Mouse (Mus musculus): ENCODE data around the gene Krtap2-4. TPM values are rescaled to one million over a fixed set of nuclear protein-coding genes. Genes with fewer than 3 reads are reported as not detected.
"Not testable (repeated sequence)": the region's sequence is repeated elsewhere in the genome, so short reads cannot be mapped to it uniquely, and the experiment has no call there.

Gene Krtap2-4
- polyA plus RNA-seq, 1 experiment from 2014 or later: 0.54 TPM

GRCm38 (mm10) chr11:99640926-99641325 lies 26.3 kb upstream of the Krtap2-4 start:
- WGBS: 20% methylated on average over 1 of the region's 1 CpGs
- no peak overlapping the region for H3K4me3 ChIP-seq (ENCODE audit: low read depth, low read length)
- DNase-seq (ENCODE audit: low spot score): peak; percentile 19

GRCm38 (mm10) chr11:99637086-99637485 lies 22.4 kb upstream of the Krtap2-4 start:
- H3K27ac ChIP-seq (replicated peaks; ENCODE audit: low read depth, low read length): no peak overlapping the region
- no peak overlapping the region for H3K4me2 ChIP-seq (ENCODE audit: low read depth, low read length)
- H3K9me3 ChIP-seq (ENCODE audit: control insufficient read depth, low read length): no peaks in the 10 kb centered on the region
- no peaks in the 10 kb centered on the region for H3K36me3 ChIP-seq (ENCODE audit: control insufficient read depth, insufficient read depth, low read length)
- H3K9ac ChIP-seq (ENCODE audit: low read depth, low read length): no peak overlapping the region
- no peak overlapping the region for H3K4me3 ChIP-seq (ENCODE audit: low read depth, low read length)
- H3K4me1 ChIP-seq (ENCODE audit: control insufficient read depth, insufficient read depth, low read length): no peaks in the 10 kb centered on the region
- 57% methylated on average over 1 of the region's 1 CpGs for WGBS
- DNase-seq (ENCODE audit: low spot score): peak; percentile 71
- no peaks in the 10 kb centered on the region; the same call in 1 of the 2 replicates for H3K27me3 ChIP-seq (replicated peaks; ENCODE audit: control insufficient read depth, insufficient read depth, low read length)
- no peak for ATAC-seq (ENCODE audit: low read depth)

More at GRCm38 (mm10) chr11:99640926-99641325, 26.3 kb upstream of the Krtap2-4 start:
- Histone ChIP-seq H3K36me3 (ENCODE audit: control insufficient read depth, insufficient read depth, low read length) (no peaks in the 10 kb centered on the region), H3K9ac (ENCODE audit: low read depth, low read length) (no peak overlapping the region), H3K4me2 (ENCODE audit: low read depth, low read length) (no peak overlapping the region), H3K9me3 (ENCODE audit: control insufficient read depth, low read length) (no peaks in the 10 kb centered on the region), H3K27ac (replicated peaks; ENCODE audit: low read depth, low read length) (no peak overlapping the region), H3K27me3 (replicated peaks; ENCODE audit: control insufficient read depth, insufficient read depth, low read length) (no peaks in the 10 kb centered on the region), H3K4me1 (ENCODE audit: control insufficient read depth, insufficient read depth, low read length) (no peaks in the 10 kb centered on the region)
- ATAC-seq (ENCODE audit: low read depth): no peak

- no peak within 1 kb of the TSS for H3K4me2 ChIP-seq (ENCODE audit: low read depth, low read length)
- DNase-seq (ENCODE audit: low spot score) (no peak), ATAC-seq (ENCODE audit: low read depth) (no peak)
- H3K27ac ChIP-seq (replicated peaks; ENCODE audit: low read depth, low read length): no peak within 1 kb of the TSS
- H3K27me3 ChIP-seq (replicated peaks; ENCODE audit: control insufficient read depth, insufficient read depth, low read length): no peaks in the 10 kb centered on the region; the same call in 1 of the 2 replicates
- no peak within 1 kb of the TSS for H3K4me3 ChIP-seq (ENCODE audit: low read depth, low read length)
- WGBS: 21% methylated on average over 4 of the region's 8 CpGs
- H3K9ac ChIP-seq (ENCODE audit: low read depth, low read length): no peak within 1 kb of the TSS
- H3K36me3 ChIP-seq (ENCODE audit: control insufficient read depth, insufficient read depth, low read length): no peaks in the 10 kb centered on the region
- H3K4me1 ChIP-seq (ENCODE audit: control insufficient read depth, insufficient read depth, low read length): no peaks in the 10 kb centered on the region
- no peaks in the 10 kb centered on the region for H3K9me3 ChIP-seq (ENCODE audit: control insufficient read depth, low read length)
Measured at GRCm38 (mm10) chr11:99634653-99635134, 20.0 kb upstream of the Krtap2-4 start, which contains the start of gene Krtap4-2. Gene Krtap4-2, minus strand, starts transcription at chr11:99635084.

- 63% methylated on average over 2 of the region's 2 CpGs for WGBS
- no peak for ATAC-seq (ENCODE audit: low read depth)
Measured at GRCm38 (mm10) chr11:99633293-99633692, 18.6 kb upstream of the Krtap2-4 start.

GRCm38 (mm10) chr11:99630890-99631289 lies 16.2 kb upstream of the Krtap2-4 start:
- WGBS: 71% methylated on average over 3 of the region's 3 CpGs
- Histone ChIP-seq H3K4me3 (ENCODE audit: low read depth, low read length) (no peak overlapping the region), H3K27me3 (replicated peaks; ENCODE audit: control insufficient read depth, insufficient read depth, low read length) (no peaks in the 10 kb centered on the region; the same call in 1 of the 2 replicates), H3K27ac (replicated peaks; ENCODE audit: low read depth, low read length) (no peak overlapping the region), H3K36me3 (ENCODE audit: control insufficient read depth, insufficient read depth, low read length) (no peaks in the 10 kb centered on the region), H3K4me1 (ENCODE audit: control insufficient read depth, insufficient read depth, low read length) (no peaks in the 10 kb centered on the region), H3K4me2 (ENCODE audit: low read depth, low read length) (no peak overlapping the region), H3K9ac (ENCODE audit: low read depth, low read length) (no peak overlapping the region), H3K9me3 (ENCODE audit: control insufficient read depth, low read length) (no peaks in the 10 kb centered on the region)
- ATAC-seq (ENCODE audit: low read depth) (no peak), DNase-seq (ENCODE audit: low spot score) (no peak)

More at GRCm38 (mm10) chr11:99633293-99633692, 18.6 kb upstream of the Krtap2-4 start:
- H3K27ac ChIP-seq (replicated peaks; ENCODE audit: low read depth, low read length): no peak overlapping the region
- H3K27me3 ChIP-seq (replicated peaks; ENCODE audit: control insufficient read depth, insufficient read depth, low read length): no peaks in the 10 kb centered on the region; the same call in 1 of the 2 replicates
- H3K9ac ChIP-seq (ENCODE audit: low read depth, low read length): no peak overlapping the region
- no peaks in the 10 kb centered on the region for H3K9me3 ChIP-seq (ENCODE audit: control insufficient read depth, low read length)
- no peak overlapping the region for H3K4me3 ChIP-seq (ENCODE audit: low read depth, low read length)
- H3K4me2 ChIP-seq (ENCODE audit: low read depth, low read length): no peak overlapping the region
- H3K4me1 ChIP-seq (ENCODE audit: control insufficient read depth, insufficient read depth, low read length): no peaks in the 10 kb centered on the region
- no peaks in the 10 kb centered on the region for H3K36me3 ChIP-seq (ENCODE audit: control insufficient read depth, insufficient read depth, low read length)
- DNase-seq (ENCODE audit: low spot score): no peak

- WGBS: 67% methylated on average over 4 of the region's 4 CpGs
- DNase-seq (ENCODE audit: low spot score) (no peak), ATAC-seq (ENCODE audit: low read depth) (no peak)
- Histone ChIP-seq H3K27me3 (replicated peaks; ENCODE audit: control insufficient read depth, insufficient read depth, low read length) (no peaks in the 10 kb centered on the region), H3K4me1 (ENCODE audit: control insufficient read depth, insufficient read depth, low read length) (no peaks in the 10 kb centered on the region), H3K4me2 (ENCODE audit: low read depth, low read length) (no peak within 1 kb of the TSS), H3K27ac (replicated peaks; ENCODE audit: low read depth, low read length) (no peak within 1 kb of the TSS), H3K9ac (ENCODE audit: low read depth, low read length) (no peak within 1 kb of the TSS), H3K36me3 (ENCODE audit: control insufficient read depth, insufficient read depth, low read length) (no peaks in the 10 kb centered on the region), H3K9me3 (ENCODE audit: control insufficient read depth, low read length) (no peaks in the 10 kb centered on the region), H3K4me3 (ENCODE audit: low read depth, low read length) (no peak within 1 kb of the TSS)
Measured at GRCm38 (mm10) chr11:99628138-99628537, 13.5 kb upstream of the Krtap2-4 start, which contains the start of gene Krtap4-1. Gene Krtap4-1, minus strand, starts transcription at chr11:99628238.

- Histone ChIP-seq H3K4me2 (ENCODE audit: low read depth, low read length) (no peak within 1 kb of the TSS), H3K4me3 (ENCODE audit: low read depth, low read length) (no peak within 1 kb of the TSS), H3K9ac (ENCODE audit: low read depth, low read length) (no peak within 1 kb of the TSS), H3K27me3 (replicated peaks; ENCODE audit: control insufficient read depth, insufficient read depth, low read length) (no peaks in the 10 kb centered on the region), H3K36me3 (ENCODE audit: control insufficient read depth, insufficient read depth, low read length) (no peaks in the 10 kb centered on the region), H3K9me3 (ENCODE audit: control insufficient read depth, low read length) (no peaks in the 10 kb centered on the region), H3K4me1 (ENCODE audit: control insufficient read depth, insufficient read depth, low read length) (no peaks in the 10 kb centered on the region), H3K27ac (replicated peaks; ENCODE audit: low read depth, low read length) (no peak within 1 kb of the TSS)
- no peak for DNase-seq (ENCODE audit: low spot score)
- no peak for ATAC-seq (ENCODE audit: low read depth)
- WGBS: 72% methylated on average over 2 of the region's 2 CpGs
Measured at GRCm38 (mm10) chr11:99620335-99620734, 5.7 kb upstream of the Krtap2-4 start, which contains the start of gene Gm11562. Gene Gm11562, minus strand, starts transcription at chr11:99620435.

GRCm38 (mm10) chr11:99610089-99610488 lies 4.6 kb downstream of the Krtap2-4 start, which contains the start of gene Gm11937:
Gene Gm11937, minus strand, starts transcription at chr11:99610189.
- H3K4me1 ChIP-seq (ENCODE audit: control insufficient read depth, insufficient read depth, low read length); H3K27ac ChIP-seq (replicated peaks; ENCODE audit: low read depth, low read length); H3K27me3 ChIP-seq (replicated peaks; ENCODE audit: control insufficient read depth, insufficient read depth, low read length); H3K4me2 ChIP-seq (ENCODE audit: low read depth, low read length); H3K4me3 ChIP-seq (ENCODE audit: low read depth, low read length); H3K9ac ChIP-seq (ENCODE audit: low read depth, low read length); H3K36me3 ChIP-seq (ENCODE audit: control insufficient read depth, insufficient read depth, low read length); ATAC-seq (ENCODE audit: low read depth); H3K9me3 ChIP-seq (ENCODE audit: control insufficient read depth, low read length); DNase-seq (ENCODE audit: low spot score): not testable (repeated sequence)
- 54% methylated on average over 1 of the region's 2 CpGs for WGBS

- Histone ChIP-seq H3K4me1 (ENCODE audit: control insufficient read depth, insufficient read depth, low read length) (no peaks in the 10 kb centered on the region), H3K27me3 (replicated peaks; ENCODE audit: control insufficient read depth, insufficient read depth, low read length) (no peaks in the 10 kb centered on the region), H3K9ac (ENCODE audit: low read depth, low read length) (no peak overlapping the region), H3K27ac (replicated peaks; ENCODE audit: low read depth, low read length) (no peak overlapping the region), H3K4me2 (ENCODE audit: low read depth, low read length) (no peak overlapping the region), H3K4me3 (ENCODE audit: low read depth, low read length) (no peak overlapping the region), H3K36me3 (ENCODE audit: control insufficient read depth, insufficient read depth, low read length) (no peaks in the 10 kb centered on the region), H3K9me3 (ENCODE audit: control insufficient read depth, low read length) (no peaks in the 10 kb centered on the region)
- DNase-seq (ENCODE audit: low spot score) (no peak), ATAC-seq (ENCODE audit: low read depth) (no peak)
- 54% methylated on average over 1 of the region's 1 CpGs for WGBS
Measured at GRCm38 (mm10) chr11:99609126-99609525, 5.5 kb downstream of the Krtap2-4 start.

Measured in embryonic facial prominence, embryonic 14.5 days (tissue).